Mouse (Mus musculus) spleen, adult 2 months (tissue): ENCODE measurements around the gene Itsn2.

ENCODE experiments used
- CTCF ChIP-seq: fragments of 200-500 bp; IDR thresholded peaks from 2 replicates; pipeline ENCODE4 v1.5.1; 2011; ENCODE audit warnings: mild to moderate bottlenecking, inconsistent platforms; ENCODE audit not compliant: insufficient read depth, insufficient read length, insufficient replicate concordance; ENCODE audit errors: extremely low read depth
- POLR2A ChIP-seq: fragments of 200-500 bp; IDR thresholded peaks from 2 replicates; pipeline ENCODE4 v1.6.1; 2011; ENCODE audit warnings: low read depth, low read length, inconsistent platforms

DNA sequence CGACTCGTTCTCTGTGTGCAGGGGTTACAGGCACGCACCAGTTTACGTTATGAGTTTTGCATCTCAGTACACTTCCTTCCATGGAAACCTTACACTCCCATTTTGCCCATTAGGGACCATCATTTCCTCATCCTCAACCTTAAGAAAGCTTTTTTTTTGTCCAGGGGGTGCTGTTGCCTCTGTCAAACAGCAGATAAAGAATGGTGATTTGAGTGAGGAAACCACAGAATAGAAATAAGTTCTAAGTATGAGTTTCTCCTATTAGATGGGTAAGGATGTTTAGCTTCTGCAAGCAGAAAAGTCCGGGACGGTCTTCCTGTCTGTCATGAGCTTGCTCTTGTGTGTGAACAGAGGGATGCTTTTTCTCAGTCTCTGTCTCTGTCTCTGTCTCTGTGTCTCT, 413 bp upstream of the Itsn2 start:
- TF ChIP-seq CTCF (no peak), POLR2A (no peak)
